Mouse (Mus musculus) granulocyte monocyte progenitor cell, adult 5-6 weeks (primary cell): ENCODE data around the gene Tctex1d2. TPM values are rescaled to one million over a fixed set of nuclear protein-coding genes. Genes with fewer than 3 reads are reported as not detected.
"Not testable (repeated sequence)": the region's sequence is repeated elsewhere in the genome, so short reads cannot be mapped to it uniquely, and the experiment has no call there.

Source experiments
- ATAC-seq: replicated peaks from 2 replicates; pipeline ENCODE4 v1.8.0; 2016; ENCODE audit warnings: mild to moderate bottlenecking, moderate TSS enrichment, inconsistent platforms; ENCODE audit not compliant: poor library complexity, severe bottlenecking
- total RNA-seq, 2 experiments: library from RNA; stranded (forward) in 1 of 2; stranded (reverse) in 1 of 2; fragments of 200-712, 200-1000 nt in 1 of 2; fragments of >200 nt in 1 of 2; fragmentation: Nextera tagmentation in 1 of 2; gene quantifications; 2 replicates each; pipeline ENCODE4 v1.2.3; 2014 to 2017

Gene Tctex1d2
- total RNA-seq, 2 experiments from 2014 or later: 31.5 to 54.7 TPM

DNA sequence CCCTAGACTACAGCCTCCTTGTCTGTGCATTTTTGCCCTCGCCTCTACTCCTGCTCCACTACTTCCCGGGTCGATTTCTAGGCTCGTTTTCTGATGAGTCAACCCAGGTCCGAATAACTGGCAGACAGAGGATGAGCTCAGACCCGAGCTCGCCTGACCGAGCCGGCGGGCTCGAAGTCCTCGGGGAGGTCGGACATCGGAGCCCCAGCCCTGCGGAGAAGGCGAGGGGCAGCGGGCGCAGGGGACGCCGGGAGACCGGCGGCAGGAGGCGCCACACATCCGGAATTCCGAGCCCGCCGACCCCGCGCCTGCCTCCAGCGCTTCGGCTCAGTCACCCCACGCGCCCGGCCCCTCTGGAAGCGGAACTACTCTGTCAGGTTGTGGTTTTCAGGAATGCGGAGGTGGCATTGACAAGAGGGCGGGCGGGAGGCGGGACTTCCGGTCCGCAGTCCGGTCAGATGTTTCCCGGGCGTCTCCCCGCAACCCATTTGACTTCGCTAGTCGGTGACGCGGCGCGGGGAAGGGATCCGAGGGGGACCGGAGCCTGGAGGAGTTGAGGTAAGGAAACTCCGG lies 11.1 kb downstream of the Tctex1d2 start, which contains the start of gene Pcyt1a:
Pcyt1a (plus strand) TSS at position 448 of the 573 bp plus-strand sequence.
- peak; percentile 88 for ATAC-seq

DNA sequence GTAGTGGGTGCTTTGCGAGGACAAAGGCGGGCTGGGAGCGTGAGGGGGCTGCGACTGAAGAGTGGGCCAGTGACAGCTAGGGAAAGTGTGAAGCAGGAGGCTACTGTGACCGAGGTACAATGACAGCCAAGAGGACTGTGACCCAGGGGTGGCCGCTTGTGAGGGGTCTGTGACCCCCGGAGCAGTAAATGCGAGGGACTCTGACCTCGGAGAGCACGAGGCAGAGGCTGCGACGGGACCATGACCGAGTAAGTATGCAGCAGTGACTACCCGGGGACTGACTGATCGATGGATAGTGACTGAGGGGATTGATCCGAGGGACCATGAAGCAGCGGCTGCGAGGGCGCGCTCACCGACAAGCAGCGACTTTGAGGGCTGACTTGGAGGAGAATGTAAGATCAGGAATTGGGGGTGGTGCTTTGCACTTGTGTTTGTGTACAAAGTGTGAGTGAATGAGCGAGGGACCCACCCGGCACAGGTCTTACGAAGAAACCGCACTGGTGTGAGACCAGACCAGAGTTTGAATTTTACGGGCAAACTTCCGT lies 11.6 kb downstream of the Tctex1d2 start:
- ATAC-seq: 0 out of 2 replicates have a peak, but pooled peaks have one; percentile 2

DNA sequence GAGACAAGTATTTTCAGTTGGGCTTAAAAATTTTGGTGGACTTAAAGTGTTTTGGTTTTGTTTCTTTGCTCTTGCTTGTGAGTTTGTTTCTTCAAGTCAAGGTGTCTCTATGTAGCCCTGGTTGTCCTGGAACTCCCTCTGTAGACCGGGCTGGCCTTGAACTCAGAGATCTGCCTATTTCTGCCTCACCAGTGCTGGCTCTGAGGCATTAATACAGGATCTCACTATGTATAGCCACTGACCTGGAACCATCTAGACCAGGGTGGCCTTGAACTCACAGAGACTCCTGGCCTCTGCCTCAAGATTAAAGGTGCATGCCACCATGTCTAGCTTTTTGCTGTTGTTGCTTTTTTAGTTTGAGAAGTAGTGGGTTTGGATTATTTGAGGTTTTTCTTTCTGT lies 12.4 kb downstream of the Tctex1d2 start:
- ATAC-seq: no peak

DNA sequence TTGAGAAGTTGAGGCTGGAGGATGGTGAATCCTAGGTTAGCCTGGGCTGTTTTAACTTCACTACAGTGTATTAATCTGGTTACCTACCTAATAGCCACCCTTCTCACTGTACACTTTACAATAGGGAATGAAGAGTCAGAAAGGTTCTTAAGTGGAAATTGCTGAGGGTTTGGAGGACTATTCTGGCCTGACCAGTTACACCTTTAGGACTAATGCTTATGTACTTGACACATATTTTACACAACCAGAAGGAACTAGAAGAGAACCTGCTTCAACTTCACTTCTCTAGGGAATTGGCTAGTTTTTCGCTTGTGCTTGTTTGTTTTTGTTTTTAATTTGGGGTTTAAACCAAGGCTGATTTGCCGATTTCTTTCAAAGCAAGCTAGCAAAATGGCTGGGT lies 13.6 kb downstream of the Tctex1d2 start:
- no peak for ATAC-seq

DNA sequence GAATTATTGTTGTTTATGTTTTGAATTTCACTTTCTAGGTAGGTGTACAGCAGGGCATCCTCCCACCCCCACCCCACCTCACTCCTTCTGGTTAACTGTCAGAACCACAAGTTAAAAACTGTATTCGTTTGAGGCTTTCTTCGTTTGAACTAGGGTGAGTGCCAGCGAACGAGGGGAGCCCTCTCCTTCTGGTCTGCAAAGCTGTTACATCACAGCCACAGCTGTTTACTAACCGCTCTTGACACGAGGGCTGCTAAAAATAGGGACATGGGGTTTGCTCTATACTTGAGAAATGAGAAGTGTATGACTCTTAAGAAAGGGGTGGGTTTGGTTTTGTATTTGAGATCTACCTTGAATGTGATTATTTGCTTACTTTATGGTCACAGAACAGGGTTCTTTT lies 14.6 kb downstream of the Tctex1d2 start:
- ATAC-seq: peak; percentile 78

DNA sequence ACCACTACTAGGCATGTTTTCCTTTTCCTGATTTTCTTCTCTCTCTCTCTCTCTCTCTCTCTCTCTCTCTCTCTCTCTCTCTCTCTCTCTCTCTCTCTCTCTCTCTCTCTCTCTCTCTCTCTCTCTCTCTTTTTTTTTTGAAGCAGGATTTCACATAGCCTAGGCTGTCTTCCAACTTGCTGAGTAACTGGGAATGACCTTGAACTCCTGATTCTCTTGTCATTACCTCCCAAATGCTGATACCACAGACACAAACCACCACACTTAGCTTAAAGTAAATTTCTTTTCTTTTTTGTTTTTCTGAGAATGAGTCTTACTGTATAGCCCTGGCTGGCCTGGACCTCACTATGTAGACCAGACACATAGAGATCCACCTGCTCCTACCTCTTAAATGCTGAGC lies 15.2 kb downstream of the Tctex1d2 start:
- ATAC-seq: no peak

DNA sequence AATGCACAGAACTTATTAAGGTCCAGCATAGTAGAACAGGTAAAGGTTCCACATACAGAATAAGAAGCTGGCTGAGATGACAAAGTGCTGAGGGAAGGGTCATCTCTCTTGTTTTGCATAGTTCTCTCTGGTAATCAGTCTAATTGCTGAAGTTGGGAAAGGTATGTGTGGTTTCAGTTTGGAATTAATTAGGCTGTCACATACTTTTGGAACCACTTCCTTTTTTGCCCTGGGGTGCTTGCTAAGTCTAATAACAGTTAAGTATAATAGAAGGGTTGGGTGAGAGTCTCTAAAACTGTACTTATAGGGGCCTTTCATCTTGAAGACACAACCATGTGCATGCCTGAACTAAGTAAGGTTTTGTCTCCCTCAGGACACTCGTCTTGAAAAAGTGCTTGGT lies 17.2 kb downstream of the Tctex1d2 start:
- peak; percentile 61 for ATAC-seq

DNA sequence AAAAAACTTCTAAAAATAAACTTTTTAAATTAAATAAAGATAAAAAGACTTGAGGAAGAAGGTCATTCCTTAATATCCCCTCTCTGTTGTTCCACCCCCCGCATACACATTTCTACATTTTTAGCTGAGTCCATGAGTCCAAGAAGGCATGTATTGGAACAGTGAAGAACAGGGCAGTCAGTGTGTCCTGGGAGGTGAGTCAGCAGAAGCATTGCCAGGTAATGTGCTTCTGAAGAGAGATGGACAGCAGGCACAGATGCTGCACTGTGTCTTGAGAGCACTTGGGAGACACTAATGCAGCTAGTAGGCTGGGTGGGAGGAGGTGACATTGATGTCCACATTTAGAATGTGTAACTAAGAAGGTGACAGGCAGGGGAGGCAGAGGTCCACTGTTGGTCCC lies 17.8 kb downstream of the Tctex1d2 start:
- ATAC-seq: no peak

DNA sequence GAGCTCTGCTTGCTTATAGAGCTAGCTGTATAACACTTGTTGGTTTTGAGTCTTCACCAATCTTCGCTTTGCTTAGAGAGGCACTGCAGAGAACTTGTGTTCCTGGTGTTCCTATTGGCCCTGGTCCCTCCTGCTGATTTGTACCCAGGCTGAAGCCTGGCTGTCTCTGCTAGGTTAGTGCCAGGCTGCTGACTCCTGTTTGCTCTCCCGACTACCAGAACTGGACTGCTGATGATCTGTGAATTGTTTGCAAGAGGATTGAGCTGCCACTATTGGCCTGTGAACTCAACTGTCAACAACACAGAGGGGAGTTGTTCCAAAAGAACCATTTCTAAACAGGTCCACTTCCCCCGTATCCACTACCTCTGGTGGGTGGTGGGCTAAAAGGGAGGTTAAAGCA lies 21.9 kb downstream of the Tctex1d2 start:
- no peak for ATAC-seq

DNA sequence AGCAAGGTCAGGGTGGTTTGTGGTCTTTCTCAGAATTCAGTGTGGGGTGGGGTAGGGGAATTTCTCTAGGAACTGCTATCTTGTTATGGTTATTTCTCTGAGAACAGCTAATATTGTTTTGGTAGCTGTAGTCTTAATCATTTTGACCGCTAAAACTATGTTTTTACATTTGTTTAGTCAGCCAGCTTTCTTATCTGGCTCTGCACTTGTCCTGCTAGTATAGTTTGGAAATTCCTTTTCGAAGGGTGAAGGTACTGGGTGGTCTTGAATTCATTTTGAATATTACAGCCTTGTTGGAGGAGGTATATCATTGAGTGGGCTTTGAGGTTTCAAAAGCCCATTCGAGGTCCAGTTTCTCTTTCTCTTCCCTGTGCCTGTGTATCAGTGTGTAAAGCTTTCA lies 25.1 kb downstream of the Tctex1d2 start:
- ATAC-seq: not testable (repeated sequence)

DNA sequence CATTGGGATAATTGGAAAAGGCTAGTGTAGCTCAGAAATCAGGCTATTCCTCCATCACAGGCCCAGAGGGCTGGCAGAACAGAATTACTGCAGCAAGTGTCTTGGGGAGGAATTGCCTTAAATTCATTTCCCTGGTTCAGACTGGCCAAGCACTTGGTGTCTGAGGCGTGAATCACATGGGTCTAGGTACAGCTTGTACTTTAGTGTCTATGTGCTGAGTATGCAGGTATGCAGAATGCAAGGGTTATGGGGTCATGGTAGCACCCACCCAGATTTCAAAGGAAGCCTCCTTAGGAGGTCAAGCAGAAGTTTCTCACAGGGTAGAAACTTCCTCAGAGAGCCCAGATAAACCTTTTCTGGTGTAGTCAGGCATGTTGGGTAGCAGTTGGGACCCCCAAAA lies 26.1 kb downstream of the Tctex1d2 start:
- ATAC-seq: no peak

DNA sequence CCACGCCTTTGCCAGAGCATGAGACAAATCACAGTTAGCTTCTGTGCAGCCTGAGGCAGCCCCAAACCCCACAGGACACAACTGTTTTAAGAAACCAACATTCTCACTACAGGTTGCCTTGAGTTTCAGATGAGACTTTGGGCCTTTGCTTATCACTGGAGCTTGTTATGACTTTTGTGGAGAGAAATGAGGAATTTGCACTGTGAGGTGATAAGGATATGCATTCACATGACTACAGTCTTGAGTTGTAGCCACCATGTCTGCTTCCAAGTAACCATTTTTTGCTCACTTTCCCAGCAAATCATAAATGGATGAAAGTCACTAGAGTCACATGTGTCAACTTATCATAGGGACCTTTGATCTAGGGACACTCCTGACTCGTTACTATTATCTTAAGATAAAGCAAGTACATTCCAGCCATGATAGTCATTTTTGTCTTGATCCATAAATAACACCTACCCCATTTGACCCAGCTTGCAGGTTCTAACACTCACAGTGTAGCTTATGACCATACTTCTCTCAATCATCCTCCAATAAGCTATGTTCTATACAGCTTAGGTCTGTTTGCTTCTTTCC lies 27.1 kb downstream of the Tctex1d2 start:
- ATAC-seq: no peak

DNA sequence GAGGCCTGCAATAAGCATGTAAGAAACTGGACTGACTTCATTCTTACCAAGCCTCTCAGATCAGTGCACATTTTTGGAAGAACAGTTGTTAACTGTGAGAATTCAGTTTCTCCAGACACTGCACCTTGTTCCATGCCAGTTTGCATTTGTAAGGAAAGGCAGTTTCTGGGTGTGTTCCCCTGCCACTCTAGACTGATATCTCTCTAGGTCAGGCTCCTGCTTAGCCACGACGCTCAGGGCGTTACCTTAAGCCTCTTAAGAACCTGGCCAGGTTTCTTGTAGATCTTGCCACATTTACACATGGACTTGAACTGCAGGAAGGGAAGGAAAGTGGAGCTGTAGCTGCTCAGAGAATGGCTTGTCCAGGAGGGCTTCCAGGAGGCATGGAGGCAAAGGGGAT lies 30.2 kb downstream of the Tctex1d2 start:
- no peak for ATAC-seq

DNA sequence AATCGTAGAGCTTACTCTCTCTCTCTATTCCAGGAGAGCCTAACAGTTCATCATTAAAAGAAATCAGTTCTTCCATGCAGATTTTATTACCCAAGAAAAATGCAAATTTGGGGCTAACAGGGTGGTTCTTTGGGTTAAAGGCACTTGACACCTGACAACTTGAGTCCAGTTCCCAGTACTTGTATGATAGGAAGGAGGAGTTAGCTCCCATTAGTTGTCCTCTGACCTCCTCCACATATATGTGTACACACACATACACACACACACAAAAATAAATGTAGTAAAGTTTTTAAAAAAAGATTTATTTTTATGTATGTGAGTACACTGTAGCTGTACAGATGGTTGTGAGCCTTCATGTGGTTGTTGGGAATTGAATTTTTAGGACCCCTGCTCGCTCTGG lies 30.6 kb downstream of the Tctex1d2 start:
- no peak for ATAC-seq

DNA sequence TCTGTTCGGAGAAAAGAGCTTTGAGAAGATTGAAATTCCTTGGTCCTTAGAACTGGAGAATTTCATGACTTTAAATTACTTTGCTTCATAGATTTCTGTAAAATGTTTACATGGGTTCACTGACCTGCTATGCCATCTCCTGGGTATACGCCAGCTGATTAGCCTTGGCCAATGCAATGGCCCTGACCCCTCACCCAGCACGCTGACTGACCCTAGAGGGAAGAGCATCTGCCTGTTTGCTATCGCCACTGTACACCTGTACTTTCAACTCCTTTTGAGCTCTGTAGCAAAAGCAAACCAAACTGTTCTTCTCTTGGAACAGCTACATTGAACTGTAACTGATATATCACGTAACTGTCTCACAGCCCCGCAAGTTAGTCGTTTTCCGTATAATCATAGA lies 33.6 kb downstream of the Tctex1d2 start:
- no peak for ATAC-seq

DNA sequence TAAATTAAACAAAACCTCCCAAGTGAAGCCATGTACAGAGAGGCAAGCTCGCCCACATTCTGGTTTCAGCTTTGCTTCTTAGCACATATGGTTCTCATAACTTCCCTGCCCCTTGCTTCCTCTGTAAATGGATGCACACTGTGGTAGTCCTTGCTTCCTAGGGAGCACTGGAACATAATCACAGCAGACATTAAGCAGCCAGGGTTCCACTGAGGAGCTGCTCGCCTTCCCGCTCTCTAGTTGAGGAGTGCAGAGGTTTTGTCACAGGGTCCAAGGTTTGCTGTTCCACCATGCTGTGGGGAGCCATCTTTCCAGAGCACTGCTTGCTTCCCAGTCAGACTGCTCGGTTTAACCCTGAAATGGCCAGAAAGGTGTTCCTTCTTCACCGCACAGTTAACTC lies 35.1 kb downstream of the Tctex1d2 start:
- ATAC-seq: no peak

DNA sequence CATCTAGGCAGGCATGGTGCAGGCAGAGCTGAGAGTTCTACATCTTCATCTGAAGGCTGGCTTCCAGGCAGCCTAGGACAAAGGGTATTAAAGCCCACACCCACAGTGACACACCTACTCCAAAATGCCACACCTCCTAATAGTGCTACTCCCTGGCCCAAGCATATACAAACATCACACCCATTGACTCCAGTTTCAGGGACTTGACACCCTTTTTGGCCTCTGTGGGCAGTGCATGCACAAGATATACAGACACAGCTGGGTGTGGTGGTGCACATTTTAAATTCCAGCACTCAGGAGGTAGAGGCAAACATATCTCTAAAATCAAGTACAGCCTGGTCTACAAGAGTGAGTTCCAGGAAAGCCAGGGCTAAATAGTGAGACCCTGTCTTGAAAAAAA lies 36.6 kb downstream of the Tctex1d2 start:
- no peak for ATAC-seq

DNA sequence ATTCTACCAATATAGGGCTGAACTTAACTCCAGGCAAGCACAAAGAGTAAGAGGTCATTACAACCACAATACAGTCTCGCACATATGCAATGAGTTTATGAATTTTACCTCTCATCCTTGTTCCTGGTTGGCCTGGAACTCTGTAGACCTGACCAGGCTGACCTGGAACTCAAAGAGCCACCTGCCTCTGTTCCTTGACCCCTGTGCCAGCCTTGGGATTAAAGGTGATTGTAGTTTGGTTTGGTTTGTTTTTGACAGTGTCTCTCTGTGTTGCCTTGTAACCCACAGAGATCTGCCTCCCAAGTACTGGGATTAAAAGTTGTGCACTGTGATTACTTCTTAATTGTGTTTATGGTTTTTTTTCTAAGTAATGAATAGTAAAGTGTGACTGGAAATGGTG lies 37.3 kb downstream of the Tctex1d2 start:
- ATAC-seq: no peak

DNA sequence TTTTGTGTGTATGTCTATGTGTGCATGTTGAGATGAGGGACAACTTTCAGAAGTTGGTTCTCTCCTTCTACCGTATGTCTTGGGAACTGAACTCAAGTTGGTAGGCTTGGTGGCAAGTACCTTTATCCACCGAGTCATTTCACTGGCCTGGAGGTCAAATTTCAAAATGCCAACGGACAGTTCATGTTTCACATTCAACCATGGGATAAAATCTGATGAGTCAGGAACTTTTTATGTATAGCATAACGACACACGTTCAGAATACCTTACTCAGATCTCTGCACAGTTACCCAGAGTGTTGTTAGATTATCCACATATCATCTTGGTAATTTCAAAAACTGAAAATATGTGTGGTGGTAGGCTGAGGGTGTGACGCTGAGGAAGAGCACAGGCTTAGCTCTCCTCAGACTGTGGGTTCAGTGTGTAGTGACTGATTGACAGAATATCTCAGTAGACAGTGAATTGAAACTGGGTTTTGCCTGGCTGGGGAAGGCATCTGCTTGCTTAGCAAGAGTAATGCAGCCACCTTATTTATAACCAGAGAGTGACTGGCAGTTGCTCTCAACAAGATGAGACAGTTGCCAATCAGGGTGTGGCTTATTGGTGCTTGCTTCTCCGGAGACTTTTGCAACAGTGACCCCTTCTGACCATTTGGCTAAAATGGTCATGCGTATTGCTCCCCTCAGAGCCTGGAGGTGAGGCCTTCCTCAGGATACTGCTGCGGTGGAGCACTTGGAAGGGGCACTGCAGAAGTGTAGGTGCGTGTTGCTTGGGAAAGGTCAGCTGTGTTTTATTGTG lies 38.3 kb downstream of the Tctex1d2 start:
- peak; percentile 90 for ATAC-seq

DNA sequence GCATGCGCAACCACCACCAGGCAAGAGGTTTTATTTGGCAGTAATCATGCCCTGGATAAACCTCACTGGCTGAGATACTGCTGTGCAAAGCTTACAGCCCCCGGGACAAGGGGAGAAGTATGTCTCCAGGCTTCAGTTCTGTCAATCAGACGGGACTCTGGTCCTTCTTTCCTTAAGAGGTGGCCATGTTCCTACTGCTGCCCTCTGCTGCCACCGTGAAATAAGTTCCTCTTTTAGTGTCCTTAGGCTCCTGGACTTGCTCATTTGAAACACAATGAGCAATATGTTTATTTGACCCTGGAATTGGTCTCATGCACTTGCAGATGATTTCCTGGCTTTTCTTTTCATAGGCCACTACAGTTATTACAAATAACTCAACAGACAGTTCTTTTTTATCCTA lies 41.0 kb downstream of the Tctex1d2 start:
- ATAC-seq: peak; percentile 50; the same call in 1 of the 2 replicates

DNA sequence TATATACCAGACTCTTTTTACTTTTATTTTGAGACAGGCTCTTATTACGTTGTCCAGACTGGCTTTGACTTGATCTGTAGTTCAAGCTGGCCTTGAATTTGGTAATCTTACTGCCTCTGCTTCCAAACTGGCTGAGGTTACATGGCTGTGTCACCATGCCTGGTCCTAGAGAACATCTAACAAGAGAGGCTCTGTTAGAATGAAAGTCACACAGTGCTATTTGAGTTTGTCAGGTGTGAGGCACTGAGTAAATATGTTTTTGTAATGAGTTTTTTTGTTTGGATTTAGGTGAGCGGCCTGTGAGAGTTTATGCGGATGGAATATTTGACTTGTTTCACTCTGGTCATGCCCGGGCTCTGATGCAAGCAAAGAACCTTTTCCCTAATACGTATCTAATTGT lies 42.2 kb downstream of the Tctex1d2 start:
- ATAC-seq: no peak
